Mouse (Mus musculus) heart, adult 2 months (tissue): Measurements from ENCODE around the gene Olfr195. TPM values are rescaled to one million over a fixed set of nuclear protein-coding genes. Genes with fewer than 3 reads are reported as not detected.

ENCODE experiments used
- DNase-seq, 2 experiments: peaks; one replicate each; pipeline ENCODE4 v3.0.0; 2021
- H3K27ac ChIP-seq: fragments of 200-600 bp; 2 replicates; pipeline ENCODE4 v1.8.1; 2022
- H3K27me3 ChIP-seq: fragments of 200-500 bp; 2 replicates; pipeline ENCODE4 v1.6.1; 2012; ENCODE audit warnings: mild to moderate bottlenecking, low read length, inconsistent platforms, mixed read lengths; ENCODE audit not compliant: control insufficient read depth, insufficient read depth
- H3K36me3 ChIP-seq: fragments of 200-500 bp; 2 replicates; pipeline ENCODE4 v1.6.1; 2012; ENCODE audit warnings: low read length, inconsistent platforms; ENCODE audit not compliant: control insufficient read depth, insufficient read depth
- H3K4me1 ChIP-seq: fragments of 200-500 bp; 2 replicates; pipeline ENCODE4 v1.6.1; 2011; ENCODE audit warnings: low read length; ENCODE audit not compliant: control insufficient read depth, insufficient read depth
- H3K4me3 ChIP-seq: fragments of 200-600 bp; 2 replicates; pipeline ENCODE4 v1.8.1; 2022
- H3K79me2 ChIP-seq: fragments of 200-500 bp; replicated peaks from 2 replicates; pipeline ENCODE4 v1.6.1; 2012; ENCODE audit warnings: mild to moderate bottlenecking, inconsistent platforms, low read length, moderate library complexity, mixed read lengths; ENCODE audit not compliant: control insufficient read depth, insufficient read depth
- H3K9ac ChIP-seq: fragments of 200-500 bp; 2 replicates; pipeline ENCODE4 v1.6.1; 2012; ENCODE audit warnings: low read depth, mild to moderate bottlenecking, control low read depth, inconsistent platforms, low read length, mixed read lengths
- CTCF ChIP-seq: fragments of 200-600 bp; IDR thresholded peaks from 2 replicates; pipeline ENCODE4 v1.8.1; 2022; ENCODE audit warnings: antibody characterized with exemption, mild to moderate bottlenecking, moderate library complexity
- EP300 ChIP-seq: fragments of 200-500 bp; IDR thresholded peaks from 2 replicates; pipeline ENCODE4 v1.6.1; 2011; ENCODE audit warnings: low read depth, low read length, control low read depth; ENCODE audit not compliant: insufficient read depth
- POLR2A ChIP-seq: fragments of 200-500 bp; IDR thresholded peaks from 2 replicates; pipeline ENCODE4 v1.6.1; 2011; ENCODE audit warnings: mild to moderate bottlenecking, low read depth, low read length, control low read depth; ENCODE audit not compliant: insufficient read depth
- WGBS: fragments of 180-500 bp; shearing (Covaris S2); methylation state at CpG from one replicate; pipeline ENCODE4 v1.1.7; 2018; 5-methylcytosine and 5-hydroxymethylcytosine counted together
- intact Hi-C: fragments of 180-260 bp; cut with DNase I; formaldehyde crosslinking; loops from one replicate; pipeline ENCODE4 v1.15.1; 2025
- polyA plus RNA-seq: library from polyadenylated mRNA; depleted of rRNA; stranded (reverse); fragments of >200 nt; gene quantifications from 2 replicates; pipeline ENCODE4 v1.2.3, GENCODE M21; 2012; rRNA removed
- total RNA-seq, 2 experiments: library from RNA; stranded (reverse); gene quantifications; 2 replicates each; pipeline ENCODE4 v1.2.3; 2021

The Olfr195 gene
- total and polyA plus RNA-seq, 3 experiments: not detected

DNA sequence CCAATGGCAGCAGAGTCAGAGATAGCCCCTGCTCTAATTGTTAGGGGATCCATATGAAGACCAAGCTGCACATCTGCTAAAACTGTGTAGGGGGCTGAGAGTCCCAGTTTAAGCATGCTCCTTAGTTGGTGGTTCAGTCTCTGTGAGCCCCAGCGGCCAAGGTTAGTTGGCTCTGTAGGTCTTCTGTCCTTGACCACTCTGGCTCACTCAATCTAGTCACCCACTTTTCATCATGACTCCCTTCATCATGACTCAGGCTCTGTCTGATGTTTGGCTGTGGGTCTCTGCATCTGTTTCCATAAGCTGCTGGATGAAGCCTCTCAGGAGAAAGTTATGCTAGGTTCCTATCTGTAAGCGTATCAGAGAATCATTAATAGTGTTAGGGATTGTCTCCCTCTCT, 5.2 kb downstream of the Olfr195 start:
- Histone ChIP-seq H3K4me1 (no peaks in the 10 kb centered on the region), H3K4me3 (no peak overlapping the region), H3K27me3 (no peaks in the 10 kb centered on the region), H3K27ac (no peak overlapping the region), H3K36me3 (no peaks in the 10 kb centered on the region), H3K79me2 (no peaks in the 10 kb centered on the region), H3K9ac (no peak overlapping the region)
- WGBS: 78% methylated on average over 2 of the region's 2 CpGs
- intact Hi-C loops: no loop called here
- no peak for TF ChIP-seq EP300
- DNase-seq: no peak

DNA sequence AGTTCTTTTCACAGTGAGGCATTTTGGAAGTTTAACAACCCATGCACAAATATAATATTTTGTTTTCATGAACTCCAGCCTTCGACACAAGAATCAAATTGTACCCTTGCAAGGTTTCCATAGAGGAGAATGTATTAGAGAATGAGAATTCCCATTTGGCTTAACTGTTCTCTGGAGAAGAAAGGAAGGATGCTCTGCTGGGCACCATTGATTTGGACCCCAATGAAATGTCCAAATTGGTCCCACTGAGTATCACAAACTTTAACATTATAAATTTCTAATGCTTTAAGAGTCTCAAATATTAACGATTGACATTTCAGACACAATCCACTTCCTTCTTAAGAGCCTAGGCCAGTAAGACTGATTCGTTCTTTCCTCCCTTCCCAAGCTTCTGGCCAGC, 23.5 kb downstream of the Olfr195 start, which contains the start of gene Olfr196:
Gene Olfr196 (minus strand): TSS at position 101 of the 400 bp plus-strand sequence.
- intact Hi-C loops: no loop called here
- TF ChIP-seq CTCF (no peak), EP300 (no peak), POLR2A (no peak)
- Histone ChIP-seq H3K4me1 (no peaks in the 10 kb centered on the region), H3K4me3 (no peak within 1 kb of the TSS), H3K27me3 (no peaks in the 10 kb centered on the region), H3K27ac (no peak within 1 kb of the TSS), H3K9ac (no peak within 1 kb of the TSS), H3K79me2 (no peaks in the 10 kb centered on the region), H3K36me3 (no peaks in the 10 kb centered on the region)
- 53% methylated on average over 3 of the region's 3 CpGs for WGBS
- no peak for DNase-seq

Other genes with a start within 250 kb of the Olfr195 start
- gene Olfr181, start 218.3 kb upstream of the Olfr195 start, total RNA-seq: not detected
- gene Olfr181, start 218.3 kb upstream of the Olfr195 start, polyA plus RNA-seq: not detected in 2 replicates
- not detected for gene Olfr180, start 217.7 kb upstream of the Olfr195 start, total RNA-seq
- gene Olfr180, start 217.7 kb upstream of the Olfr195 start, polyA plus RNA-seq: not detected in 2 replicates
- not detected for gene Olfr183, start 151.7 kb upstream of the Olfr195 start, total RNA-seq
- not detected in 2 replicates for gene Olfr183, start 151.7 kb upstream of the Olfr195 start, polyA plus RNA-seq
- gene Olfr186, start 116.8 kb upstream of the Olfr195 start, total RNA-seq: not detected
- not detected in 2 replicates for gene Olfr186, start 116.8 kb upstream of the Olfr195 start, polyA plus RNA-seq
- gene Olfr187, start 107.3 kb upstream of the Olfr195 start, total RNA-seq: not detected
- gene Olfr187, start 107.3 kb upstream of the Olfr195 start, polyA plus RNA-seq: not detected in 2 replicates
- not detected for gene Olfr190, start 69.0 kb upstream of the Olfr195 start, total RNA-seq
- gene Olfr190, start 69.0 kb upstream of the Olfr195 start, polyA plus RNA-seq: not detected in 2 replicates
- not detected for gene Olfr191, start 57.2 kb upstream of the Olfr195 start, total RNA-seq
- gene Olfr191, start 57.2 kb upstream of the Olfr195 start, polyA plus RNA-seq: not detected in 2 replicates
- not detected for gene Olfr193, start 35.2 kb upstream of the Olfr195 start, total RNA-seq
- not detected in 2 replicates for gene Olfr193, start 35.2 kb upstream of the Olfr195 start, polyA plus RNA-seq
- gene Olfr194, start 26.0 kb upstream of the Olfr195 start, total RNA-seq: not detected
- gene Olfr194, start 26.0 kb upstream of the Olfr195 start, polyA plus RNA-seq: not detected in 2 replicates
- not detected for gene Olfr196, start 23.4 kb downstream of the Olfr195 start, total RNA-seq
- not detected in 2 replicates for gene Olfr196, start 23.4 kb downstream of the Olfr195 start, polyA plus RNA-seq
- not detected for gene Olfr198, start 56.5 kb downstream of the Olfr195 start, total RNA-seq
- not detected in 2 replicates for gene Olfr198, start 56.5 kb downstream of the Olfr195 start, polyA plus RNA-seq
- gene Olfr199, start 72.7 kb downstream of the Olfr195 start, total RNA-seq: not detected
- not detected in 2 replicates for gene Olfr199, start 72.7 kb downstream of the Olfr195 start, polyA plus RNA-seq
- not detected for gene Olfr201, start 125.6 kb downstream of the Olfr195 start, total RNA-seq
- gene Olfr201, start 125.6 kb downstream of the Olfr195 start, polyA plus RNA-seq: not detected in 2 replicates
- gene Olfr202, start 139.7 kb downstream of the Olfr195 start, total RNA-seq: not detected
- gene Olfr202, start 139.7 kb downstream of the Olfr195 start, polyA plus RNA-seq: not detected in 2 replicates
- not detected for gene Olfr203, start 151.8 kb downstream of the Olfr195 start, total RNA-seq
- gene Olfr203, start 151.8 kb downstream of the Olfr195 start, polyA plus RNA-seq: not detected in 2 replicates
- gene Olfr204, start 171.2 kb downstream of the Olfr195 start, total RNA-seq: not detected
- not detected in 2 replicates for gene Olfr204, start 171.2 kb downstream of the Olfr195 start, polyA plus RNA-seq
- not detected for gene Olfr205, start 184.1 kb downstream of the Olfr195 start, total RNA-seq
- not detected in 2 replicates for gene Olfr205, start 184.1 kb downstream of the Olfr195 start, polyA plus RNA-seq
- gene Olfr206, start 202.2 kb downstream of the Olfr195 start, total RNA-seq: not detected
- not detected in 2 replicates for gene Olfr206, start 202.2 kb downstream of the Olfr195 start, polyA plus RNA-seq
- not detected for gene Olfr209, start 216.9 kb downstream of the Olfr195 start, total RNA-seq
- not detected in 2 replicates for gene Olfr209, start 216.9 kb downstream of the Olfr195 start, polyA plus RNA-seq